Comparison of ENCODE assay signal across 17 mouse cellular contexts in genomic region chr2:168338819-168339218, GRCm38 (mm10). TPM values are rescaled to one million over a fixed set of nuclear protein-coding genes. Genes with fewer than 3 reads are reported as not detected.
DNase-seq lines count a peak whose midpoint lies in the region; ATAC-seq and TF ChIP-seq lines count a peak whose summit lies in the region.
"Had no signal": no experiment of that assay in that cellular context is flagged by ENCODE, and none has a peak within 500 bp of the region (broad histone marks: within the 10 kb centered on the region; RNA-seq: fewer than 3 reads in every experiment).

No protein-coding gene starts in this region.

- peaks cover 18% of the 10 kb centered on the region for H3K4me1 ChIP-seq in forebrain, postnatal 0 days (ENCODE audit: insufficient read depth)
- H3K4me1 ChIP-seq in forebrain, embryonic 11.5 days (replicated peaks; ENCODE audit: control insufficient read depth, insufficient read depth, low read length): no peaks in the 10 kb centered on the region; the same call in 1 of the 2 replicates
- H3K4me1 ChIP-seq in midbrain, embryonic 11.5 days (ENCODE audit: control insufficient read depth, insufficient read depth, low read length): peaks cover 17% of the 10 kb centered on the region
- H3K4me1 ChIP-seq in heart, embryonic 11.5 days (ENCODE audit: control insufficient read depth, insufficient read depth, low read length): 0 out of 2 replicates have a peak, but pooled peaks cover 2% of the 10 kb centered on the region
- H3K4me1 ChIP-seq: liver, embryonic 12.5 days had no signal

- DNase-seq in forebrain, postnatal 0 days: no peak
- no peak for DNase-seq in forebrain, embryonic 11.5 days (ENCODE audit: low spot score)
- peak; percentile 56 to 59 for DNase-seq in right cerebral cortex, postnatal 10 days (ENCODE audit: low spot score in 2 of 2)
- DNase-seq in right cerebral cortex, postnatal 25 days: no peak
- DNase-seq in midbrain, embryonic 11.5 days (ENCODE audit: low spot score, missing footprints): peak; percentile 87
- no peak for DNase-seq in adrenal gland, postnatal 14 days
- DNase-seq: B cell, adult 2 months; gastrocnemius, postnatal 10 days; heart, adult 2 months; kidney, postnatal 36 days; lung, adult 2 months had no signal

- no peak for TF ChIP-seq CTCF in forebrain, postnatal 0 days (IDR thresholded peaks at IDR 0.05; ENCODE audit: low read depth)

- no peaks in the 10 kb centered on the region for H3K27me3 ChIP-seq in forebrain, postnatal 0 days (ENCODE audit: insufficient read depth, low read length)
- peaks cover 12% of the 10 kb centered on the region for H3K27me3 ChIP-seq in forebrain, embryonic 11.5 days (ENCODE audit: control insufficient read depth, insufficient read depth, low read length)
- no peaks in the 10 kb centered on the region for H3K27me3 ChIP-seq in midbrain, embryonic 11.5 days (ENCODE audit: control insufficient read depth, insufficient read depth, low read length)
- H3K27me3 ChIP-seq in heart, embryonic 11.5 days (ENCODE audit: control insufficient read depth, insufficient read depth, low read length): peaks cover 11% of the 10 kb centered on the region; the same call in 1 of the 2 replicates
- H3K27me3 ChIP-seq: intestine, embryonic 15.5 days; limb, embryonic 12.5 days; liver, embryonic 12.5 days; neural tube, embryonic 15.5 days had no signal

- no peaks in the 10 kb centered on the region for H3K36me3 ChIP-seq in forebrain, postnatal 0 days (ENCODE audit: insufficient read depth)
- H3K36me3 ChIP-seq in forebrain, embryonic 11.5 days (ENCODE audit: control insufficient read depth, insufficient read depth, low read length): no peaks in the 10 kb centered on the region
- H3K36me3 ChIP-seq in midbrain, embryonic 11.5 days (ENCODE audit: control insufficient read depth, insufficient read depth, low read length): no peaks in the 10 kb centered on the region
- H3K36me3 ChIP-seq in heart, embryonic 11.5 days (ENCODE audit: control insufficient read depth, insufficient read depth, low read length): no peaks in the 10 kb centered on the region
- H3K36me3 ChIP-seq: intestine, embryonic 15.5 days; limb, embryonic 12.5 days; liver, embryonic 12.5 days; neural tube, embryonic 15.5 days had no signal

- H3K9ac ChIP-seq in forebrain, postnatal 0 days: no peak overlapping the region
- H3K9ac ChIP-seq in forebrain, embryonic 11.5 days (ENCODE audit: low read length): no peak overlapping the region
- H3K9ac ChIP-seq in midbrain, embryonic 11.5 days (ENCODE audit: low read length): no peak overlapping the region
- H3K9ac ChIP-seq in heart, embryonic 11.5 days (ENCODE audit: low read depth, low read length): no peak overlapping the region
- H3K9ac ChIP-seq: intestine, embryonic 15.5 days; limb, embryonic 12.5 days; liver, embryonic 12.5 days; neural tube, embryonic 15.5 days had no signal

- no peak overlapping the region for H3K4me3 ChIP-seq in forebrain, postnatal 0 days (ENCODE audit: low read depth, low read length)
- H3K4me3 ChIP-seq in forebrain, embryonic 11.5 days (ENCODE audit: low read depth, low read length): no peak overlapping the region
- H3K4me3 ChIP-seq in midbrain, embryonic 11.5 days (ENCODE audit: low read depth, low read length): no peak overlapping the region
- H3K4me3 ChIP-seq in heart, embryonic 11.5 days (ENCODE audit: low read depth, low read length): no peak overlapping the region
- H3K4me3 ChIP-seq: heart, adult 2 months; intestine, embryonic 15.5 days; limb, embryonic 12.5 days; liver, embryonic 12.5 days; neural tube, embryonic 15.5 days had no signal

- H3K4me2 ChIP-seq in forebrain, postnatal 0 days (ENCODE audit: low read depth): 0 out of 2 replicates have a peak overlapping the region, but pooled peaks have one; percentile 4
- H3K4me2 ChIP-seq in forebrain, embryonic 11.5 days (ENCODE audit: low read depth, low read length, severe bottlenecking): no peak overlapping the region
- no peak overlapping the region for H3K4me2 ChIP-seq in midbrain, embryonic 11.5 days
- H3K4me2 ChIP-seq in heart, embryonic 11.5 days: no peak overlapping the region
- H3K4me2 ChIP-seq: intestine, embryonic 15.5 days; limb, embryonic 12.5 days; liver, embryonic 12.5 days; neural tube, embryonic 15.5 days had no signal

- 25% methylated on average over 6 of the region's 6 CpGs for WGBS in forebrain, postnatal 0 days
- WGBS in forebrain, embryonic 11.5 days: 59% methylated on average over 6 of the region's 6 CpGs
- whole genome bisulfite sequencing in midbrain, embryonic 11.5 days: 50% methylated on average over 6 of the region's 6 CpGs
- WGBS in heart, embryonic 11.5 days (ENCODE audit: insufficient replicate concordance): 79% methylated on average over 6 of the region's 6 CpGs

- H3K9me3 ChIP-seq in forebrain, postnatal 0 days (ENCODE audit: low read length): no peaks in the 10 kb centered on the region
- no peaks in the 10 kb centered on the region for H3K9me3 ChIP-seq in forebrain, embryonic 11.5 days (ENCODE audit: control insufficient read depth, low read length)
- no peaks in the 10 kb centered on the region for H3K9me3 ChIP-seq in midbrain, embryonic 11.5 days (ENCODE audit: control insufficient read depth, low read length)
- H3K9me3 ChIP-seq in heart, embryonic 11.5 days (replicated peaks; ENCODE audit: control insufficient read depth, low read length): no peaks in the 10 kb centered on the region
- H3K9me3 ChIP-seq: intestine, embryonic 15.5 days; limb, embryonic 12.5 days; liver, embryonic 12.5 days; neural tube, embryonic 15.5 days had no signal

- no peak for ATAC-seq in forebrain, postnatal 0 days
- ATAC-seq in forebrain, embryonic 11.5 days (replicated peaks; ENCODE audit: low FRiP score): no peak
- ATAC-seq in midbrain, embryonic 11.5 days (ENCODE audit: low FRiP score): no peak
- no peak for ATAC-seq in heart, embryonic 11.5 days (replicated peaks; ENCODE audit: insufficient number of reproducible peaks, low FRiP score, low TSS enrichment)
- ATAC-seq: intestine, embryonic 15.5 days; liver, embryonic 12.5 days had no signal

- H3K27ac ChIP-seq in forebrain, postnatal 0 days (ENCODE audit: low read depth, low read length): peak overlapping the region; percentile 82
- H3K27ac ChIP-seq in forebrain, embryonic 11.5 days (ENCODE audit: low read depth, low read length): no peak overlapping the region
- H3K27ac ChIP-seq in midbrain, embryonic 11.5 days (ENCODE audit: low read depth, low read length): no peak overlapping the region; the same call in 1 of the 2 replicates
- no peak overlapping the region for H3K27ac ChIP-seq in heart, embryonic 11.5 days (ENCODE audit: low read depth, low read length)
- H3K27ac ChIP-seq: heart, adult 2 months; intestine, embryonic 15.5 days; limb, embryonic 12.5 days; liver, embryonic 12.5 days; neural tube, embryonic 15.5 days; stomach, postnatal 0 days had no signal

RNA-seq across cellular contexts. Expression of gene Kcng1, which starts 57.3 kb away (rescaled TPM):
- total RNA-seq in forebrain, postnatal 0 days (2014; rRNA removed): 2.0 and 2.6 TPM in 2 replicates
- polyA plus RNA-seq in forebrain, postnatal 0 days (2015; fragmentation: Nextera tagmentation; extraction: Ambion mirVana): 6.6 and 8.2 TPM in 2 replicates
- 1.5 and 2.2 TPM in 2 replicates for polyA plus RNA-seq in forebrain, embryonic 11.5 days (2014; fragmentation: Nextera tagmentation; extraction: Ambion mirVana)
- 1.2 and 1.7 TPM in 2 replicates for polyA plus RNA-seq in midbrain, embryonic 11.5 days (2014; fragmentation: Nextera tagmentation; extraction: Ambion mirVana)
- 0.08 TPM in 1 of 2 replicates, not detected in the other for total RNA-seq in adrenal gland, postnatal 14 days (2021)
- 1.1 and 1.2 TPM in 2 replicates for polyA plus RNA-seq in heart, embryonic 11.5 days (2014; fragmentation: Nextera tagmentation; extraction: Ambion mirVana)
- total RNA-seq: heart, adult 2 months had no signal

Comparison
In these comparisons a context has a peak if more than half of its experiments do, and no peak if none do; other contexts are left out.
1. DNase-seq: peak in right cerebral cortex, postnatal 10 days (2 of 2) and midbrain, embryonic 11.5 days (single experiment); none in forebrain, postnatal 0 days (single experiment), forebrain, embryonic 11.5 days (single experiment), right cerebral cortex, postnatal 25 days (single experiment) and adrenal gland, postnatal 14 days (single experiment).